Mouse (Mus musculus) right cerebral cortex, postnatal 10 days (tissue): ENCODE data around the gene Acoxl.

Experiments used
- DNase-seq, 2 experiments: peaks; one replicate each; pipeline ENCODE4 v3.0.0; 2021; ENCODE audit warnings: low spot score in 2 of 2

Acoxl gene

DNA sequence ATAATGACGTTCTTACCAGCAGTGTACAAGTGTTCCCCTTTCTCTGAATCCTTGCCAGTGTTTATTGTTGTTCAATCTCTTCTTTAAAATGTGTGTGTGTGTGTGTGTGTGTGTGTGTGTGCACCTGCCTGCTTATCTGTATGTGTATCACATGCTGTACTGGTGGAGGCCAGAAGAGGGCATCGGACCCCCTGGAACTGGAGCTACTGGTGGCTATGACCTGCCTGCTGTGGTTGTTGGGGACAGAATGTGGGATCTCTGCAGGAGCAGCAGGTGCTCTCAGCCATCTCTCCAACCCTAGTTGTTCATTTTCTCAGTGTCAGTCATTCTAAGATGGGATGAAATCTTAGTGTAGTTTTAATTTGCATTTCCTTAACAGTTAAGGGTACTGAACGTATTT is 98.4 kb downstream of the Acoxl start:
- DNase-seq, result no peak

DNA sequence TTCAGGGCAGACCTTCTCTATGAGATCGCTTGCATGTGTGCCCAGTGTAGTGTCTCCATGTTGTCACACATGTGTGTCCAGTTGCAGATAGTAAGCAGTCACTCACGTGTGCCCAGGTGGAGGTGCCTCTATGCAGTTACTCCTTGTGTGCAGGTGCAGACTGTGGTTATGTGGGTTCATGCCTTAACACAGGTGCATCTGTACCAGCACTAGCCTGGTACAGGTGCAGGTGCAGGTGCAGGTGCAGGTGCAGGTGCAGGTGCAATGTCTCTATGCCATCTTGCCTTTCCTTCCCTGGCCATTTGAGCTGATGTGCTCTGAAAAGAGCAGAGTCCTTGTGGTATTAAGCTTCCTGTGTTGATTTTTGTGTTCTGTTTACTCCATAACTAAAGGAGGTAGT is 100.5 kb downstream of the Acoxl start:
- DNase-seq, result no peak

DNA sequence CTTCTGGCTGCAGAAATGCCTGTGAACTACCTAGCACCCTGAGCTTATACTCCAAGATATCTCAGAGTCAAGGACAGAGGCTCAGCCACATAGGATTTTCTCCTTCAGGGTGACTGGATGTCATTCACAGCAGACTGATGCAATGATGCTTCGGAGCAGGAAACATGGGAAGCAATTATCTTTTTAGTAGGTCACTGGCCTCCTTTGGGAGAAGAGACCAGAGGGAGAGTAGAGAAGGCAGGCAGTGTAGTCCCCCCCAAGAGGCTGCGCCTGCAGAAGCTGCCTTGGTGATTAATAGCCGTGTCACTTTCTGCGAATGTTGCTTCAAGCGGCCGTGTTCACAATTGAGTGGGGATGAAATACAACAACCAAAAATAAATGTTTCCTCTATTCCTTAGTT is 121.9 kb downstream of the Acoxl start:
- peak; percentile 45 to 56 for DNase-seq

DNA sequence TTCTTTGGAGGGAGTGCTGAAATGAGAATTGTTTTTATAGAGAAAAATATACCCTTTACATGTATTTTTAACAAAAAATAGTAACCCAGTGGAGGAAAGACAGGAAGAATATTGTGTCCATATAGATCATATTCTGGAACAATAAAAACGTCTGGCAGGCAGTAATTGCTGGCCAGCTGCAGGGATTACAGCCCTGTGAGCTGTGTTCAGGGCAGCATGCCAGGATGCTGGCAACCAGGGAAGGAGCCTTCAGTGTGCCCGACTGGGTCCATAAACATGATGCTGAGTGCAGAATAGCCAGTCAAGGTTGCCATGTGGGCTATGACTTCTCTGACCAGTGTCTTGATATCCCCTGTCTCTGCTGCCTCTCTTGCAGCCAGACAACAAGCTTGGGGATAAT is 122.5 kb downstream of the Acoxl start:
- DNase-seq, result peak; percentile 75 to 78

DNA sequence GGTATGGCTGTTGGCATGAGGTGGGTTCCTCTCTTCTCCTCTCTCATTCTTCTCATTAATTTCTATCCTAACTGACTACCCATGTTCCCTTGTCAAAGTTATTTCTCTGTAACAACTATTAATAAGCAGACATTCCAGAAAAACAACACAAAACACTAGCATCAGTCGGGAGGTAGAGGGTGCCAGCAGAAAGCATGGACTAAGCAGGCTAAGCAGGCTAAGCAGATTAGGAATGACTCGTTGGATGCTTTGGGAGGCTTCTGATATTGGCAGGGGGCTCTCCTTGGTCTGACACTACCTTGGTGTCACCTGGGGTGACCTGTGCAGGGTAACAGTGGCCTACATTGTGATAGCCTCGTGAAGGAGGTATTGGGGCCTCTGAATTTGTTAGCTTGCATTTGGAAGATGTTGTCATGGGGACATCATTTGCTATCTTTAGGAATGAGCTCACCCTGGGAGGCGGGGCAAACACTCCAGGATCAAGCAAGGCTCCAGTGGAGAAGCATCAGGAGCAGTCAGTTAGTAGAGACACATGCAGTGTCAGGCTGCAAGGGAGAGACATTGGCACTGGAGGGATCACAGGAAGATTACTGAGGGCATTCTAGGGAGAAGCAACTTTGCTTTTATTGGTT is 123.2 kb downstream of the Acoxl start:
- peak; percentile 82 to 89 for DNase-seq

DNA sequence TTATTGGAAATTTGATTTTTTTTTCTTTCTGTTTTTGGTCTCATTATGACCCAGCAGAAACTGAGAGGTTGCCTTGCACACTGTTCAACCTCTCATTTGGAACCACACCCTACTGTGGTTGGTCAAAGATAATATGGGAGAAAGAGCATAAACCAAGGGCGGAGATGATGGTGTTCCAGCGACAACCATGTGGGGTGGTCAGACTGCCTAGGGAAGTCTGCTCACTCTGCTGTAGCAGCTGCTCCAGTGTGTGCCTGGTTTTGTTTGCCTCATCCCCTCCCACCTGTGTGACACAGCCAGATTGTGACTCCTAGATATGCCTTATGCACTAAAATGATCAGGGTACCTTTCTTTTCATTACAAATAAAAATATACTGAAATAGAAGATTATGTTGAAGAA is 130.3 kb downstream of the Acoxl start:
- no peak for DNase-seq

DNA sequence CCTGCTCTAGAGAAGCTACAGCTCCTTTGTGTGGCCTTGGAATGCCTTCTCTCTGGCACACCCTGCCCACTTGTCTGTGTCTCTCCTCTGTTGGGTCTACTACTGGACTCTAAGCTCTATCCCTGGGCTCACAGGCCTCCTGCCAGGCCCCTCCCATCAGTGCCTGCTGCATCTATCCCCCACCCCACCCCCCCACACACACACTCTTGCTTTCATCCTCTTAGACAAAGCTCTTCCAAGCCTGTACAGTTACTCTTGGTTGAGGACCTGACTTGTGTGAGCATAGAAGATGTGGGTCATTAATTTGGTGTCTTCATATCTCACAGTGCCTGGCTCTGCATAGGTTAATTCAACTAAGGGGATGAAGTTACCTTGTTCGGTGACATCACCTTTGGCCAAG is 137.6 kb downstream of the Acoxl start:
- DNase-seq, result no peak

DNA sequence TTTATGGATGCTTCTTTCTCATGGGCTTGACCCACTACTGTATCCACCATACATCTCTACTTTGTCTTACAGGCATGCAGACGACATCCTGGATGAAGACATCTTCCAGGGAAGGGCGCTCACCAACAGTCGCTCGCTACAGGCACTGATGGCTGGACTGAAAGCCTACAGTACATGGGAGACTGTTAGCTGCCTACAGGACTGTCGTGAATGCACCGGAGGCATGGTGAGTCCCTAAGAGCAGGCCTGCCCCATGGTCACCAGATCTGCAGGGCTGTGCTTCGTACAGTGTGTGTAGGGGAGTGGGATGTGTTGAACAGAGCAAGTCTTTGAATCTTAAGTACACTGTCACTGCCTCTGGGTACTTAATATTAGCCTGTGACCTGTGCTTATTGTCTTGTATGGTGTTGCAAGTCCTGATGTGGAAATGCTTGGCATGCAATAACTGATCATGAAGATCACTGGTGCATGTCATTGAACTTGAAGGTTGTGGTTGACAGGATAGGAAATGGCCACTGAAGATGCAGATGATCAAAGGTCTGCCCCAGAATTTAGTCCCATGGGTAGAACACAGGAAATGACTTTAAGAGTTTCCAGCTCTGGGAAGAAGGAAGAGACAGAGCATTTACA is 140.0 kb downstream of the Acoxl start:
- DNase-seq, result no peak

DNA sequence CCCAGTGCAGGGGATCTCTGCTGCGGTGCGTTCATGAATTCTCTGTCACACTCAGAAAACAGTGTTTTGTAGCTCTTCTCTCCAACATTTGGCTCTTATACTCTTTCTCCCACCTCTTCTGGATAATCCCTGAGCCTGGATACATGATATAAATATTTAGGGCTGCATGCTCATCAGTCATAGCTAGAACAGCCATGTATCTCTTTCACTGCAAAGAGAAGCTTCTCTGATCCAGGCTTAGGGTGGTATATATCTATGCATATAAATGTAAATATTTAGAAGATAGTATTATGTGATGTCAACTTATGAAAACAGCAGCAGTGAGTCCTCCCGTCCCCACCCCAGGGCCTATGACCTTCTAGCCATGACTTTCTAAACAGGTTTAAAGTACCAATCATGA is 143.9 kb downstream of the Acoxl start:
- DNase-seq, result no peak

DNA sequence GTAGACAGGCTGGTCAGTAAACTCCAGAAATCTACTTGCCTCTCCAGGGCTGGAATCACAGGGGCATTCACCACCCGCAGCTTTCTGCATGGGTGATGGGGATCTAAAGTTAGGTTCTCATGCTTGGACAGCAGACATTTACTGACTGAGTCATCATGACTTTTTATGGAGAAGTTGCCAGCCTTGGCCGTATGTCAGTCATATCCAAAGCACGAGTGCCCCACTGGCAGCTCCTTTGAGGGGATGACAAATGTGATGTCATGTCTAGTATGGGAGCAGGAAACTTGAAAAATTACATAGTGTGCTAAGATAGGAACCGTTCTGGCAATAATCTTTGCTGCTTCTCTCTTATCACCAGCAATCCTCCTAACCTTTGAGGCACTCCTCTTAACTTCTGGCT is 144.6 kb downstream of the Acoxl start:
- no peak for DNase-seq

DNA sequence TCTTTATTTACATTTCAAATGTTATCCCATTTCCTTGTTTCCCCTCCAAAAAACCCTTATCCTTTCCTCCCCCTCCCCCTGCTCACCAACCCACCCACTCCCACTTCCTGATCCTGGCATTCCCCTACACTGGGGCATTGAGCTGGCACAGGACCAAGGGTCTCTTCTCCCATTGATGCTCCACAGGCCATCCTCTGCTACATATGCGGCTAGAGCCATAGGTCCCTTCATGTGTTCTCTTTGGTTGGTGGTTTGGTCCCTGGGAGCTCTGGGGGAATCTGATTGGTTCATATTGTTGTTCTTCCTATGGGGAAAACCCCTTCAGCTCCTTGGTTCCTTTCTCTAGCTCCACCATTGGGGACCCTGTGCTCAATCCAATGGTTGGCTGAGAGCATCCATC is 145.3 kb downstream of the Acoxl start:
- DNase-seq, result no peak

DNA sequence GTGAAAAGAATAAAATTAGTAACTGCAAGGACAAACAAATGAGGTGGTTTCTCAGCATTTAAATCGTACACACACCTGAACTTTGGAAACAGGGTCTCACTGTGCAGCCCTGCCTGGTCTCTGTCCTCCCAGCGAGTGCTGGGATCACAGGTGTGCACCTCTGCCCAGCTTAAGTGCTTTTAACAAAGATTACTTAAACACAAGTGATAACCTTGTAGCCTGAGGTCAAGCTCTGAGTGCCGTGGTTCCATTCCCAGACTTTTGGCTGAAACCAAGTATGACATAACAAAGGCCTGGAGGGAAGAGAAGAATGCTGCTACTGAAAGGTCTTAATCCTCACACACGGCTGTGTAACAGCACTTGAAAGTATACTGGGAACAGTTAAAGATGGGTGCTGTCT is 149.0 kb downstream of the Acoxl start:
- no peak for DNase-seq

DNA sequence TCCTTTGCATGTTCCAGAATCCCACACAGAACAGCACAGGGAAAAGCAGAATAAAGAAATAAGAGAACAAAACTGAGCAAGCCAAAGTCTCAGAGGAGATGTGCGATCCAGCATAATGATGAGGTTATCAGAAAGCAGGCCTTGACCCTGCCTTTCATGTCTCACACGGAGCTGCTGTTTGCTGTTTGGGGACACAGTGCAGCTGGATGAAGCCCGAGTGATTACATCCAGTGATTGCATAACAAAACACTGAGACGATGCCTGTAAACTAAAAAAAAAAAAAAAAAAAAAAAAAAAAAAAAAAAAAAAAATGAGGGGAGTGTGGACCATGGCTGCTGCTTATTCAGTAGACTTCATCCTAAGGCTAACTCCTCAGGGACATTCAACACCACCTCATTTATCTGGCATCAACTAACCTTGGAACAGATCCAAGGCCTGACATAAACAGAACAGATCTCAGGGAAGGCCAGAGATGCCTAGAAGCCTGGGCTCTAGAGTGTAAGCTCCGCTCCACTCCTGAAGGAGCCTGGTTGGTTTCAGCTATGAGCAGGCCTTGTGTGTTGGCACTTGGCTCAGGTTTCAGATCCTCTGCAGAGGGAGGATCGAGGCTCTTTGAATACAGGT is 152.3 kb downstream of the Acoxl start:
- DNase-seq, result no peak

DNA sequence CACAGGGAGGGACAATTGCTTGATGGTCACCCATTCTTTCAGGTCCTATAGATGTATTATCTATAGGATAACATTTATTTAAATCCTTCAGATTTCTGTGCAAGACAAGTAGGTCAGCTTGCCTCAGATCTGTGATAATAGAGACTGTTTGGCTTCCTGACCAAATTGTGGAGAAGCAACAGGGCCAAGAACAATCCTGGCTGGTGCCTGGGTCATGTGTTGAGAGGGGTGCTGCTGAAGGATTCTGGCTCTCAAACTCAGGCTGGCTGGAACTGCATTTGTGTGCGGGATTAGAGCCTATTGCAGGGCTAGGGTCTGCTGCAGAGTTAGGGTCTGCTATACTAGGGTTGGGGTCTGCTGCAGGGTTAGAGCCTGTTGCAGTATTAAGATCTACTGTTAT is 153.0 kb downstream of the Acoxl start:
- no peak for DNase-seq

DNA sequence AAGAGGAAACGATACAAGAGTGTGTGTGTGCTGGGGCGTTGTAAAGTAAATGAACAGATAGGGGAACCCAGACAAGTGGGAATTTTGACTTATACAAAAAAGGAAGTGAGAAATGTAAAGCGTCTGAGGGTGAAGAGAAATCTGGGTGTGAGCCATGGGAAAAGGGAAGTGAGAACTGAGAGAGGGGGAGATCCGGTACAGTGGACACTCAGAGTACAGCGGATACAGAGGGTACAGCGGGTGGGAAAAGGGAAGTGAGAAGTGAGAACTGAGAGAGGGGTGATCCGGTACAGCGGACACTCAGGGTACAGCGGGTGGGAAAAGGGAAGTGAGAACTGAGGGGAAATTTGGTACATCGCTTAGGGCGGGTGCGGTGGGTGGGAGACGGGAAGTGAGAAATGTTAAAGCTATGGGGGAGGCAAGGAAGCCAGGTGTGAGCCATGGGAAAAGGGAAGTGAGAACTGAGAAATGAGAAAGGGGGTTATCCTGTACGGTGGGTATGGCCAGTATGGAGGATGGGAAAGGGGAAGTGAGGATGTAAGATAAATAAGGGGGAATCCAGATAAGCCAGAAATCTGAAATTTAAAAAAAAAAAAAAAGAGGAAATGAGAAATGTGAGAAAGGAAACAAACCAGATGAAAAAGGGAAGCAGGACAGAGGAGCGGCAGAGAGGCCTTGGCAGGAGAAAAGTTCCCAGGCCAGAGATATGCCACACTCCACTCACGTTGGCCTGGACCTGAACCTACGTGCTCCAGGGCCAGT is 170.2 kb downstream of the Acoxl start:
- no peak for DNase-seq

DNA sequence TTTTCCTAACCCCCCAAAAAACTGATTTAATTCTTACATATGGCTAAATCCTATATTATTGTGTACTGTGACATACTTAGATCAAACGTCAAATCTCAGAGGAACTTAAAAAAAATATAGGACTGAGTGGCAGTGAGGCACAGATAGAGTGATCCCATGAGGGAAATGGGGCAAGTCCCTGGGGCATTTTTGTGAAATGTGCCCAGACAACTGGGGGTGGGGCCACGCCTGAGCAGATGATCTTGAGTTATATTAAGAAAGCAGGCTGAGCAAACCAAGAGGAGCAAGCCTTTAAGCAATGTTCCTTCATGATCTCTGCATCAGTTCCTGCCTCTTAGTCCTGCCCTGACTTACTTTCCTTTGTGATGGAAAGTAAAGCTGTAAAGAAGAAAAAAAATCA is 175.9 kb downstream of the Acoxl start:
- DNase-seq, result no peak

DNA sequence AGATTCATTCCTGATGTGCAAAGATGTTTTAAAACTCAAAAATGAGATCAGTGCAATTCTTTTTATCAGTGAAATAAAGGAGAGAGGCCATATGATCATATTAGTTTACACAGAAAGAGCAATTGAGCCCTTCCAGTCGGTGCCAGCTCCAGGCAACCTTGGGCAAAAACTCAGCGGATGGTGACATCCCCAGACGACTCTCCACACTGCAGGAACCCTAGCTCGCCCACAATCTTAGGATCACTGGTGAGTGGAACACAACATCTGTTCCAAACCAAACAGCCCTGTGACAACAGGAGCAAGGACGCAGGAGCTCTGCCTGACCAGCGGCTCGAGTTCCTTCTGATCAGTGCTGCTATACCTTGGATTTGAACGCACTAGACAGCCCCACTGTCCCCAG is 176.9 kb downstream of the Acoxl start:
- no peak for DNase-seq

DNA sequence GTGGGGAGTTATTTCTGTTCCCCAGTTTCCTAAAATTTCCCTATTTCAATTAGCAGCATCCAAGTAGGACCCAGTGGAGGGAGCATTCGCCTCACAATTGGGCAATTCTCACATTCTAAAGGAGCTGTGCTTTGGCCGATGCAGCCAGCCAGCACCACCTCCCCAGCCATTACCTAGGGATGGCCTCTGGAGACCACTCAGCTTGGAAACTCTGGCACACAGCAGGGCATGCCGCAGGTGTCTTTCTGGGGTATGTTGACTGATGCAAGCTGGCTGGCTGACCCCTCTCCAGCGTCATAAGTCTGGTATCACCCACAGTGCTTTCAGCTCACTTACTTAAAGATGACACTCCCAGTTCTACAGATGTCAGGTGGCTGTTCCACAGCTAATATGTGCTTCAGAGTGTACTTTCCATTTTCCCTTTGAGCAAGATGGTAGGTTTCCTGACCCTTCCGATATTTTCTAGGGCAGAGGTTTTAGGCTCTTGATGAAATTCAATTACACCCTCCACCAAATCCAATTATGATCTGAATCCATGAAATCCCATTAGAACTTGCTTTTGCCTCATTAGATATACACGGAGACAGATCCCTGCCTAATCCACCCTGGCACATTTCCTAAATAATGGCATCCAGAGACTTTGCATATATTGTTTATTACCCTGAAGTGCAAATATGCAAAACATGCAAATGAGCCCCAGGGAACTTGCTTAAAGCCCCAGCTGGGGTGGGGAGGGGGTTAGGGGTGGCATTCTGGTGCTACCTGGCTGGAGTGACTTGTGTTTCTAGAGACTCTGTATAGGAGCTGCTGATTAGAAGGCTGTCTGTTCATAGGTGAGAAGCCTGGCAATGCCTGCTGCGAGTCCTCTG is 181.6 kb downstream of the Acoxl start:
- no peak for DNase-seq

DNA sequence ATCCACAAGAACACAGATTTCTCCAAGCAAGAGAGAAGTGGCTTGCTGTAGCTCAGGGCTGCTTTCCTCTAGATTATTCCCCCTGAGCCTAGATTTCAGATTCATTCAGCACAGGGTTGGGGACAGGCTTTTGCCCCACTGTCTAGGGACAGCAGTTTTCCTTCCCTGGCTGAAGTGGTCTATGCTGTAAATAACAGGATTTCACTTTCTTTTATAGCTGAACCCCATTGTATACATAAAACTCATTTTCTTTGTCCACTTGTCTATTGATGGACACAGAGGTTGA is 182.2 kb downstream of the Acoxl start:
- no peak for DNase-seq

DNA sequence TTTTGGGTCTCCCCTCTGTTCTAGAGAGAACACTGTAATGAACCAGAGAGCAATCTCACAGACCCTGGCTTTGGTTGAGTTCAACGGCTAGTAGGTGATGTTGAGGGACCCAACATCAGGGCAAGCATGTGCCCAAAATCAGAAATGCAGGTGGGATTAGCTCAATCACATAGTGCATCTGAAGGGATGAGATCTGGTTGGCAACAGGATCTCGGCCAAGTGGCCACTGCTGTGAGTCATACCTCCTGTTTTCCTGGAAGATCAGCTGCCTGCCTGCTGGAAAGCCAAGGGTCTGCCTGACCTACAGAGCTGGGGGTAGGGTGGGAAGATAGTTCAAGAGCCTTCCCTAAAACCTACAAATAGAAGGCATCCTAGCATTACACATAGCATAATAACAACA is 185.2 kb downstream of the Acoxl start:
- DNase-seq, result no peak

DNA sequence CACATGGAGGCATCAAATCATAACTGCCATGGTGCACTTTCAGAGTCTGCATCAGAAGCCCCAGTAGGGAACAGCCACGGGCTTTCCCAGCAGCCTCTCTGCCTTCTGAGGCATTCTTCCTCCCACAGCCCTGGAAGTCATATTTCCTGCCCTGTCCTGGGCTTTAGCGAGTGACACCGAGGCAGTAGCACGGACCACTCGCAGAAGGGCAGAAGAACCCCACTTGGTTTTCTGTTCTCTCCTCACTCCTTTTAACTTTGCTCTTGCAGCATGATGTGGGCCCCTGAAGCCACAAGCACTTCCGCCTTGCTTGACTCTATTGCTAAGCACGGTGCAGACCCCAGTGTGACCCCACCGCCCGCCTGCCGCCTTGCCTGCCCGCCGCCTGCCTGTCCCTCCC is 189.0 kb downstream of the Acoxl start:
- no peak for DNase-seq

DNA sequence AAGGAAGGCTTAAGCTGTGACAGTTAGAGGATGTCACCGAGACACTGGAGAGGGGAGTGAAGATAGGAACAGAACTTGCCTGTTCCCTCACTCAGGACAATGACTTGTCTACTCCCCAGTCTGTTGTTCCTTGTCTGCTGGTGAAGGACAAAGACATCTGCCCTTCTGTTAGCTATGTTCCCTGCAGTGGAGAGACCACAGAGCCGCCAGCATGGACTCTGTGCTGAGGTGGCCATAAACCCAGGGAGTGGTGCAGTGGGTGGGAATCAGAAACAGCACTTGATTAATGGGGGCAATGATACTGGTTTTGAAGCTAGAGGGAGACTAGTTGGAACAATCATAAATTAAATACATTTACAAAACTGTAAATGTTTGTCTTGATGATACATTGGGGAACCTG is 191.3 kb downstream of the Acoxl start:
- DNase-seq, result no peak
